Mouse (Mus musculus) central nervous system, embryonic 14 days (tissue): ENCODE data around the gene Cep97. TPM values are rescaled to one million over a fixed set of nuclear protein-coding genes. Genes with fewer than 3 reads are reported as not detected.

Experiments used
- polyA plus RNA-seq: library from polyadenylated mRNA; depleted of rRNA; stranded (reverse); fragments of >200 nt; gene quantifications from 2 replicates; pipeline ENCODE4 v1.2.3, GENCODE M21; 2012; rRNA removed

Cep97 gene
- polyA plus RNA-seq: 9.5 and 12.0 TPM in 2 replicates

DNA sequence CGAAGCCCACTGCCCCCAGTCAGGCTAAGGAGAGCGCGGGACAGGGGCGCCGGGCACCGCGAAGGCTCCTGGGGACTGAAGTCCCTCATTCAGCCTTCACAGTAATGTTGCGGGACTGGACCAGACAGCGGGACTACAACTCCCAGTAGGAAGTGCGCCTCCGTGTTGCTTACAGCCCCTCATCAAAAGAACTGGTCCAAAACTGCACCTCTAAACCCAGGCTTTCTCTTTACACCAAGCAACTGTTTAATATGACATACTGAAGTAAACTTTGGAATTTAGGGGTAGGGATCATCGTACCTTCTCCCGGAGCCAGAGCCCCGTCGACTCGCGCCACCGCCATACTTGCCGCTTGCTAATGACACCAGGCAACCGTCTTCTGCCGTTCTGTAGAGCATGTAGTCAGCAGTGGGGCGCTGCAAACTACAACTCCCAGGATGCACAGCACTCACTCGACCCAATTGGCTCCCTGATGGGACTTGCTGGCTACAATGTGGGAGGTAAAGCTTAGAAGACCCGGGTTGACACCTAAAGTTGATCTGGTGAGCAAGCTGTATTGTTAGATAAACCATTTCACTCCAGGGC, at the start of gene Cep97:
Cep97 (minus strand) TSS at position 403 of the 585 bp plus-strand sequence.

DNA sequence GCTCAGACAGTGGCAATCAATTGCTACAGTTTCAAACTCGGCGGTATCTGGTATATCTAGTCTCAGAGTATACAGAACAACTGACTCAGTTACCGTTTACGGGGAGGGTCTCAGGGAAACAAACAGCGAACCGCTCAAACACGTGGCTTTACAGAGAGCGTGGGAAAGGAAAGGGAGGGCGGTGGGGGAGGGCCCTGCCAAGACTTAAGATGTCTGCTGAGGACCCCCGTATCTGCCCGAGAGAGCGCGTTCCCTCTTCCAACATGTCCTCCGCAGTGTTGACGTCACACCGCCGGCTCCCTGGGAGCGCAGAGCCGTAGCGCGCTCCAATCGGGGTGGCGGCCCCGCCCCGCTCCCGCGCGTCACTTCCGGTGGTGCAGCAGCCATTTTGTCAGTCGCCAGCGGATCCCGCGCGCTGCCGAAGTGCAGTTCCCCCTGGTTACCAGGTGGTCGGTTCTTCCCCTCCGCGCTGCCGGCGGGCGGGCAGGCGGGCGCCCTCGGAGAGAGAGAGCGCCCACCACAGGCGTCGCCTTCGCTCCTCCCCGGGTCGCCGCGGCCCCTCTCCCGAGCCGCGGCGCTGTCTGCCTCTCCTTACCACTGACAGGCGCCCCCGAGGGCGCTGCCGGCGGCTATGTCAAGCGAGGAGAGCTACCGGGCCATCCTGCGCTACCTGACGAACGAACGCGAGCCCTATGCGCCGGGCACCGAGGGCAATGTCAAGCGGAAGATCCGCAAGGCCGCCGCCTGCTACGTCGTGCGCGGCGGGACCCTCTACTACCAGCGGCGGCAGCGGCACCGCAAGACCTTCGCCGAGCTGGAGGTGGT, 39.0 kb upstream of the Cep97 start, which contains the start of gene Zbtb11:
Zbtb11 (plus strand) TSS at position 453 of the 825 bp plus-strand sequence.

DNA sequence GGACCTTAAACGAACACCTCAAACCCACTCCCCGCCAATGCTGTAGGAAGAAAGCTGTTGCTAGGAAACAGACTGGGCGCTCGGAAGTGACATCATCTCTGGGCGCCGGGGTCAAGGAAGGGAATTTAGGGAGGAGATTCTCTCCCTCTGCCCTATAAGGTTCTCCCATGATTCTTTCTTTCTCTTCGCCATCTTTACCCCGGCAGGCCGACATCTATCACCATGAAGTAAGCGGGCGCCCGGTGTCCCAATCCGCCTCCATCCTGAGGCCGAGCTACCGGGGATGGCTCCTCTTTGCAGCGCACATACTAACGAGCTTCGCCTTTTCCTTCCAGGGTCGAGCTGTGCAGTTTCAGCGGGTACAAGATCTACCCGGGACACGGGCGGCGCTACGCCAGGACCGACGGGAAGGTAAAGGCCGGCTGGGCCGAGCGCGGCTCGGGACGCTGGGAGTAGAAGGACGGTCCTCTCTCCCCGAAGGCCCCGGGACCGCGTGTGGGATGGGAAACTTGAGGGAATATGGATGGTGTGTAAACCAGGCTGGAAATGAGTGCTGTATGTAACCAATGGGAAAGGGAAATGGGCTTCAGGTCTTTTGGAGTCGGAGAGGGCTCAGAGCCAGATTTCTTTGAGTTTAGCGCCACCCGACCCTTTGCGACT, 31.7 kb upstream of the Cep97 start, which contains the start of gene Rpl24:
Rpl24 (plus strand) TSS at position 64 of the 660 bp plus-strand sequence.

DNA sequence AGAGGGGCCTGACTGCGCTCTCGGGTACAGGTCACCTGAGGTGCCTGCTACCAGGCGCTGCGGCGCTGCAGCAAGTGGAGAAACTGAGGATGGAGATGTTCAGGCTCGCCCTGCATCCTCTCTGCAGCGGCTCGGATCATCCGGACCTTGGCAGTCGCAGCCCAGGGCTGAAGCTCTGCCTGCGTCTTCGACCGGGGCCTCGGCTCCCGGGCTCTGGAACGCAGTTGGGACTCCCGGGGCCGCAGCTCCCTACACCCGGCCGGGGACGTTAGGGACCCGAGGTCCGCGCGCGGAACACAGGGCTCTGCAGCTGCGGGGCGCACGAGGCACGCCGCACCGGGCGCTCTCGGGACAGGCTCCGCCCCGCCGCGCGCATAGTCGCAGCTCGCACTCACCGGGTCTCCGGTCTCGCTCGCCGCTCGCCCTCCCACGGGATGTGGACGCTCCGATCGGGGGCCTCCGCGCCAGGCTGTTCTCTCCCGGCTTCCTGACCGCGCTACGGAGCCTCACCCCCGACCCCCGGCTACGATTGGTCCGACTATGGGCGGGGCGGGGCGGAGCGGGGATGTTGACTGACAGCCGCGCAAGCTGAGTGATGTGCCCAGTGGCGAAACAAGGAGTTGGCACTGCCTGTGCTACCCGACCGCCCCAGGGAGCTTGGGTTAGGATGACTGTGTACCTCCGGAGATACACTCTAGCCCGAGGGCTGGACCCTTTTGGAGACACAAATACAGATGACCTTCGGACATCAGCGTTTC, 39.6 kb downstream of the Cep97 start, which contains the start of gene Nxpe3:
Nxpe3 (minus strand) TSS at position 393 of the 758 bp plus-strand sequence.

Other genes with a start within 250 kb of the Cep97 start
- 3.2 and 4.9 TPM in 2 replicates for gene Nfkbiz, start 96.0 kb downstream of the Cep97 start, polyA plus RNA-seq
- gene Nxpe3, start 39.6 kb downstream of the Cep97 start, polyA plus RNA-seq: 2.7 and 2.8 TPM in 2 replicates
- 608 and 657 TPM in 2 replicates for gene Rpl24, start 31.4 kb upstream of the Cep97 start, polyA plus RNA-seq
- gene Zbtb11, start 39.0 kb upstream of the Cep97 start, polyA plus RNA-seq: 13.1 and 13.3 TPM in 2 replicates
- gene Pcnp, start 94.9 kb upstream of the Cep97 start, polyA plus RNA-seq: 106 and 113 TPM in 2 replicates
- gene Trmt10c, start 103.0 kb upstream of the Cep97 start, polyA plus RNA-seq: 10.9 and 11.0 TPM in 2 replicates
- 39.1 and 41.4 TPM in 2 replicates for gene Senp7, start 113.5 kb upstream of the Cep97 start, polyA plus RNA-seq